10 mouse cellular contexts compared by ENCODE assay signal in the genomic region with DNA sequence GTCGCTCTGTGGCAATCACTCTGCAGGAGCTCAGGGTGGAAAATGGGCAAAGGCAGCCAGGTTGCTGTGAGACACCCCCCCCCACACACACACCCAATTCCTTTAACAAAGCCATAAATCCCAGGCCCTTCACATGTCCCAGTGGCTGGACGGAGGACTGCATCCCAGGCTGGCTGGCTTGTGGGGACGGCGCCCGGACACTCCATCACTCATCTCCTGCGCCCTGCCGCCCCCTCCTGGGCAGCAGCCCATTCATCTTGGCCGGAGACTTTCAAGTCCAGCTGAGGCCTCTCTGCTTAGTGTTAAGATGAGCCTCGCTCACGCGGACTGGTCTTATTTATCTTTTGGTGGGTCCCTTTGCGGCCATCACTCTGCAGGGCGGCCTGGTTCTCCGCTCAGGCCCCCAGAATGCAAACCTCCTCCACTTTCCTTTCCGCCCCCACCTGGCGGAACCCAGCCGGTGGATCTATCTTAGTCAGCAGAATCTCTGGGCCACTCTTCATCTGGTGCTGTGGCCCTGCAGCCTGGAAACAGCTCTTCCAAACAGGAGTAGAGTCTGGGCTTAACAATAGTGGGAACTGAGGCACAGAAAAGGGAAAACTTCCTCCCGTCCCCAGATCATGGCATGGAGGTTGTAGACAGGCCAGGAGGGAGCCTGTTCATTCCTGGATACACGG. TPM values are rescaled to one million over a fixed set of nuclear protein-coding genes. Genes with fewer than 3 reads are reported as not detected.
A peak's percentile ranks its signal among the peaks of the same experiment; 100 is the strongest.
DNase-seq lines count a peak whose midpoint lies in the region.
"Had no signal": no experiment of that assay in that cellular context is flagged by ENCODE, and none has a peak within 500 bp of the region (broad histone marks: within the 10 kb centered on the region; RNA-seq: fewer than 3 reads in every experiment).

No protein-coding gene starts in this region.

- DNase-seq in kidney, postnatal 4 days: peak; percentile 67 to 79
- DNase-seq in kidney, postnatal 14 days: no peak
- DNase-seq in R1 (ENCODE audit: low read depth, low spot score): peak; percentile 25
- peak; percentile 81 for DNase-seq in embryo, embryonic 11 days
- peak; percentile 51 to 74 for DNase-seq in lung, postnatal 4 days
- DNase-seq in layer of hippocampus, adult 9-11 months: no peak
- no peak for DNase-seq in c-Kit-positive CD71-positive TER-119-positive erythroid progenitor cells, embryonic 14.5 days (ENCODE audit: low spot score)
- no peak for DNase-seq in adrenal gland, postnatal 25 days
- DNase-seq: heart, adult 11 months; right cerebral cortex, adult 18-20 months had no signal

RNA-seq across cellular contexts. Expression of a gene that starts 26.1 kb away (rescaled TPM):
- total RNA-seq in adrenal gland, postnatal 25 days (2021): 43.0 and 54.8 TPM in 2 replicates

Comparison
In these comparisons a context has a peak if more than half of its experiments do, and no peak if none do; other contexts are left out.
1. DNase-seq: peak in kidney, postnatal 4 days (2 of 2), R1 (single experiment), embryo, embryonic 11 days (single experiment) and lung, postnatal 4 days (2 of 2); none in kidney, postnatal 14 days (single experiment), layer of hippocampus, adult 9-11 months (single experiment), c-Kit-positive CD71-positive TER-119-positive erythroid progenitor cells, embryonic 14.5 days (single experiment) and adrenal gland, postnatal 25 days (single experiment).